Mouse (Mus musculus): Measurements from ENCODE around the gene Papln. TPM values are rescaled to one million over a fixed set of nuclear protein-coding genes. Genes with fewer than 3 reads are reported as not detected.
A peak's percentile ranks its signal among the peaks of the same experiment; 100 is the strongest.

Gene Papln
- polyA plus RNA-seq, 1 experiment from 2014 or later: 0.44 TPM

DNA sequence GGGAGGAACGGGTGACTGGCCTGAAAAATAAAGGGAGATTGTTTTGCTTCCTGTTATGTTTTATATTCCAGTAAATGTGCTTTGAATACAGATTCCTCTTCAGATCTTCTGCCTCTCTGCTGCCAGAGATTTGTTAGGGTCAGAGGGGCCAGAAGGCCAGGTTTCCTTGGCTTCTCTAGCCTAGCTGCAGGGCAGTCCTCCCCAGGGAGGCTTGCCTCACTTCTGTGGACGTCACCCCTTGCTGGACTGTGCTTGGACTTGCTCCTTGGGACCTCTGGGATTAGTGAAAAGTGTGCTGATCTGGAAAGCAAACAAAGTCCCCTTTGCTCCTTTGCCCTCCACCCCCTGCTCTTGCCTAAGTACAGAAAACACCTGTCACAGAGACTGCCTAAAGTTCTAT lies 31.6 kb downstream of the Papln start:
- H3K27ac ChIP-seq: no peak overlapping the region
- H3K4me1 ChIP-seq (replicated peaks; ENCODE audit: control insufficient read depth, insufficient read depth, low read length): no peaks in the 10 kb centered on the region
- peaks cover 50% of the 10 kb centered on the region for H3K36me3 ChIP-seq (replicated peaks; ENCODE audit: control insufficient read depth, insufficient read depth)
- H3K4me2 ChIP-seq (replicated peaks): no peak overlapping the region
- ATAC-seq (ENCODE audit: low FRiP score) (no peak), DNase-seq (ENCODE audit: low spot score) (no peak)
- H3K9ac ChIP-seq: no peak overlapping the region
- H3K9me3 ChIP-seq (ENCODE audit: control insufficient read depth, low read length): no peaks in the 10 kb centered on the region
- WGBS: 60% methylated on average over 2 of the region's 2 CpGs
- H3K4me3 ChIP-seq (replicated peaks; ENCODE audit: low read length): no peak overlapping the region
- no peaks in the 10 kb centered on the region for H3K27me3 ChIP-seq (ENCODE audit: control insufficient read depth, insufficient read depth, low read length)

DNA sequence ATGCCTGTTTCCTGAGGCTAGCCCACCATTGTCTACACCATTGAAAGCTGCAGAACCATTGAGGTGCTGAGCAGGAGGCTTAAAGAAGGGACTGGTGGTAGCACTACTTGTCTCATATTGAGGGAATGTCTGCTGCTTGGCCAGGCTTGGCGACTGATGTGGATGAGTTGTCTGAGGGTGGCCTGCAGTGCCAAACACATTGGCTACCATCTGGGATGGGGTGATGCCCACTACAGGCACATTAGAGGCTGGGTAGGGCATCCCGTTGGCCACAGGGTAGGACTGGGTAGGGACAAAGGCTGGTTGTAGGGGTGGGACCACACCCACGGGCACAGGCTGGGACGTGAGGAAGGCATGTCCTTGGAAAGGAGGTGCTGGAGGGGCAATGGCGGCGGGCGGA lies 32.2 kb downstream of the Papln start:
- H3K9ac ChIP-seq: no peak overlapping the region
- ATAC-seq (ENCODE audit: low FRiP score) (no peak), DNase-seq (ENCODE audit: low spot score) (no peak)
- H3K4me3 ChIP-seq (replicated peaks; ENCODE audit: low read length): no peak overlapping the region
- H3K9me3 ChIP-seq (ENCODE audit: control insufficient read depth, low read length): no peaks in the 10 kb centered on the region
- no peak overlapping the region for H3K27ac ChIP-seq
- peaks cover 56% of the 10 kb centered on the region for H3K36me3 ChIP-seq (replicated peaks; ENCODE audit: control insufficient read depth, insufficient read depth)
- WGBS: 90% methylated on average over 7 of the region's 7 CpGs
- H3K4me2 ChIP-seq (replicated peaks): no peak overlapping the region
- H3K27me3 ChIP-seq (ENCODE audit: control insufficient read depth, insufficient read depth, low read length): no peaks in the 10 kb centered on the region
- no peaks in the 10 kb centered on the region for H3K4me1 ChIP-seq (replicated peaks; ENCODE audit: control insufficient read depth, insufficient read depth, low read length)

DNA sequence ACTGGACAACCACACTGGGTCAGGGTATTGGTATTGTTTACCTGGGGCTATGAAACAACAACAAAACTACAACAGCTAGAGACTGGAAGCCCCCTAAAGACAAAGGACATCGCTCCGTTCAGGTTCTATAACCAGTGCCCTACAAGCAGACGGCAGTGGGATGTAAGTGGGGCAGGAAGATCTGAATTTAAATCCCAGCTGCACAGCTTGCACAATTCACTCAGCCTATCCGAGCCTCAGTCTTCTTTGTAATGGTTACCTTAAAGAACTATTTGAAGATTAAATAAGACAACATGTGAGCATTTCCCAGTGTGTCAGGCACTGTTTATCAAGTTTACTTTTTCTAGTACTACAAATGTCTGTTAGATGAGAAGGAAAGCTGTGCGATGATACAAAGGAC lies 34.9 kb downstream of the Papln start:
- no peaks in the 10 kb centered on the region for H3K9me3 ChIP-seq (ENCODE audit: control insufficient read depth, low read length)
- no peaks in the 10 kb centered on the region for H3K4me1 ChIP-seq (replicated peaks; ENCODE audit: control insufficient read depth, insufficient read depth, low read length)
- no peaks in the 10 kb centered on the region for H3K27me3 ChIP-seq (ENCODE audit: control insufficient read depth, insufficient read depth, low read length)
- H3K4me2 ChIP-seq (replicated peaks): no peak overlapping the region
- peaks cover 64% of the 10 kb centered on the region for H3K36me3 ChIP-seq (replicated peaks; ENCODE audit: control insufficient read depth, insufficient read depth)
- DNase-seq (ENCODE audit: low spot score) (no peak), ATAC-seq (ENCODE audit: low FRiP score) (no peak)
- no peak overlapping the region for H3K4me3 ChIP-seq (replicated peaks; ENCODE audit: low read length)
- H3K9ac ChIP-seq: no peak overlapping the region
- no peak overlapping the region for H3K27ac ChIP-seq
- WGBS: 87% methylated on average over 5 of the region's 5 CpGs

DNA sequence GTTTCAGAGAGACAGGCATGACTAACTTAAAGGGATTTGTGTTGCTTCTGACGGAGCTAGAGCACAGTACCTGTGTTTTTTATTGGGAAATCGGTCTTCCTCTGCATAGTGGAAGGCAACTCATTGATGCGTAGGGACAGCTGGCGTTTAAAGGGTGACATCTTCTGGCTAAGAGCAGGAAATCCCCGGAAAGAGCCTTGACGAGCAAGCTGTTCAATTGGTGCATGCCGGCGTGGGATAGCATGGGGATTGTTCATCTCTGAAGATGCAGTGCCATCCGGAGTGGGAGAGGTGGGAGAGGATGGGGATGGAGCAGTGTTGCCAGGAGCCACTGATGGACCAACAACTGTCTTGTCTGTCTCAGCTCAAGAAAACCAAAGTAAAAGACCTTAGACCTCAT lies 37.5 kb downstream of the Papln start:
- Histone ChIP-seq H3K4me2 (replicated peaks) (no peak overlapping the region), H3K9ac (no peak overlapping the region), H3K9me3 (ENCODE audit: control insufficient read depth, low read length) (0 out of 2 replicates have a peak, but pooled peaks cover 3% of the 10 kb centered on the region), H3K4me1 (replicated peaks; ENCODE audit: control insufficient read depth, insufficient read depth, low read length) (no peaks in the 10 kb centered on the region), H3K4me3 (replicated peaks; ENCODE audit: low read length) (no peak overlapping the region), H3K27me3 (ENCODE audit: control insufficient read depth, insufficient read depth, low read length) (no peaks in the 10 kb centered on the region), H3K36me3 (replicated peaks; ENCODE audit: control insufficient read depth, insufficient read depth) (peaks cover 68% of the 10 kb centered on the region), H3K27ac (no peak overlapping the region)
- WGBS: 45% methylated on average over 9 of the region's 9 CpGs
- ATAC-seq (ENCODE audit: low FRiP score) (peak; percentile 65; the same call in 1 of the 2 replicates), DNase-seq (ENCODE audit: low spot score) (peak; percentile 50)

DNA sequence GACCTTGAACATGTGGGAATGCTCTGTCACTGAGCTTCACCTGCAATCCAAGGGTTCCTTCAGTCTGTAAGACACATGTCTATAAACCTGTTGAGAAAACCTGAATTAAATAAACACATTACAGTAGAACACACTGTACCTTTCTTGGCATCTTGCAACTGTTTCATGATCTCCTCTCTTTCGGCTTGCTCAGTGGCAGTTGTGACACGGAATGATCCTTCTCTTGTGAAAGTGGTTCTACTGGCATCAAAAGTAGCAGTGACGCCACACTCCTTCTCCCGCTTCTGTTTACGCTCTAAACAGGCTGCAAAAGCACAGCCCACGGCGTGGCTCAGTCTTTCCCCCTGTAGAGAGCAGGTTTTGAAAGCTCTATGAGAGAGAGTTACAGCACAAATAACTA lies 40.2 kb downstream of the Papln start:
- Histone ChIP-seq H3K27me3 (ENCODE audit: control insufficient read depth, insufficient read depth, low read length) (no peaks in the 10 kb centered on the region), H3K4me1 (replicated peaks; ENCODE audit: control insufficient read depth, insufficient read depth, low read length) (no peaks in the 10 kb centered on the region), H3K9me3 (ENCODE audit: control insufficient read depth, low read length) (0 out of 2 replicates have a peak, but pooled peaks cover 8% of the 10 kb centered on the region), H3K9ac (no peak overlapping the region), H3K4me2 (replicated peaks) (no peak overlapping the region), H3K36me3 (replicated peaks; ENCODE audit: control insufficient read depth, insufficient read depth) (peaks cover 81% of the 10 kb centered on the region), H3K27ac (no peak overlapping the region), H3K4me3 (replicated peaks; ENCODE audit: low read length) (no peak overlapping the region)
- WGBS: 93% methylated on average over 7 of the region's 7 CpGs
- ATAC-seq (ENCODE audit: low FRiP score): no peak
- no peak for DNase-seq (ENCODE audit: low spot score)

DNA sequence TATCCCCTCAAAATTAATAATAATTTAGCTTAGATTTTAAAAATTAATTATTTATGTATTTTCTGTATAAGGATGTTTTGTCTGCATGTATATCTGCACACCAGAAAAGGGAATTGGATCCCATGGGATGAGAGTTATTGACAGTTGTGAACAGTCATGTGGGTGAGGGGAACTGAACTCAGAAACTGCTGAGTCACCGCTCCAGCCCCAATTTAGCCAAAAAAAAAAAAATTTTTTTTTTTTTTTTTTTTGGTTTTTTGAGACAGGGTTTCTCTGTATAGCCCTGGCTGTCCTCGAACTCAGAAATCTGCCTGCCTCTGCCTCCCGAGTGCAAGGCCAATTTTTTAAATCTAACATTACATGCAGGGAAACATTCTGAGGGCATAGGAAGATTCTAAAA lies 48.5 kb downstream of the Papln start:
- peaks cover 16% of the 10 kb centered on the region for H3K36me3 ChIP-seq (replicated peaks; ENCODE audit: control insufficient read depth, insufficient read depth)
- no peaks in the 10 kb centered on the region for H3K4me1 ChIP-seq (replicated peaks; ENCODE audit: control insufficient read depth, insufficient read depth, low read length)
- H3K9me3 ChIP-seq (ENCODE audit: control insufficient read depth, low read length): no peaks in the 10 kb centered on the region
- H3K4me3 ChIP-seq (replicated peaks; ENCODE audit: low read length): no peak overlapping the region
- H3K9ac ChIP-seq: no peak overlapping the region
- WGBS: 97% methylated on average over 3 of the region's 3 CpGs
- ATAC-seq (ENCODE audit: low FRiP score) (no peak), DNase-seq (ENCODE audit: low spot score) (no peak)
- no peak overlapping the region for H3K4me2 ChIP-seq (replicated peaks)
- H3K27me3 ChIP-seq (ENCODE audit: control insufficient read depth, insufficient read depth, low read length): no peaks in the 10 kb centered on the region
- H3K27ac ChIP-seq: no peak overlapping the region

DNA sequence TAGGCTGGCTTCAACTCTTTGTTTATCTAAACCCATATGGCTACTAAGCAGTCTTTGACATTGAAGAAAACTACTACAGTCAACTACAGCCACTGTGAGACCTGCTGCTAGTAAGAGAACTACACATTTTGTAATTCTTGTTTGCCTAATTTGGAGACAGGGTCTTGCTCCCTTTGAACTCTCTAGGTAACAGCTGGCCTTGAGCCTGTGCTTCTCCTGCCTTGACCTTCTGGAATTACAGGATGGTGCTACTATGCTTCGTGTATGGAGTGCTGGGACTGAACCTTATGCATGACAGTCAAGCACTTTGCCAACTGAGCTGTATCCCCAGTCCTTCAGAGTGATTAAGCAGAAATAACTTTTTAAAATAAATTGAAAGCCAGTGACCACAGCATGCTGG lies 53.2 kb downstream of the Papln start:
- 83% methylated on average over 1 of the region's 1 CpGs for WGBS
- H3K27me3 ChIP-seq (ENCODE audit: control insufficient read depth, insufficient read depth, low read length): no peaks in the 10 kb centered on the region
- no peak overlapping the region for H3K4me3 ChIP-seq (replicated peaks; ENCODE audit: low read length)
- no peak overlapping the region for H3K4me2 ChIP-seq (replicated peaks)
- DNase-seq (ENCODE audit: low spot score): no peak
- no peak for ATAC-seq (ENCODE audit: low FRiP score)
- no peaks in the 10 kb centered on the region for H3K4me1 ChIP-seq (replicated peaks; ENCODE audit: control insufficient read depth, insufficient read depth, low read length)
- H3K36me3 ChIP-seq (replicated peaks; ENCODE audit: control insufficient read depth, insufficient read depth): no peaks in the 10 kb centered on the region
- no peak overlapping the region for H3K9ac ChIP-seq
- no peaks in the 10 kb centered on the region for H3K9me3 ChIP-seq (ENCODE audit: control insufficient read depth, low read length)
- no peak overlapping the region for H3K27ac ChIP-seq

DNA sequence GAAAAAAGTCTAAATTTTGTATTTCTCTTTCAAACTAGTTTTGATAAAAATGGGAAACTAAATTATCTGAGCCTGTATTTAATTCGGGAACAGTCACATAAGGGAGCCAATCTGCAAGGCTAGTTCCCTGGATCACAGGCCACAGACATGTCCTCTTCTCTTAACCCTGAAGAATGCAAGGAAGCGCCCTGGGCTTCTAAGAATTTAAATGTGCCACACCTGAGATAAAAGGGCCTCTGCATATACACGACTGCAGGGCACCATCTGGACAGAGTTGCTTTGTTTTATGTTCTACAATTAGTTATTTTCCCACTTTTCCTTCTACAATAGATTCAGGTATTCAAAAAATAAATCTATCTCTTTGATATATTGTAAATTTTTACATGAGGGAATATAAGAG lies 67.0 kb downstream of the Papln start:
- Histone ChIP-seq H3K4me2 (replicated peaks) (no peak overlapping the region), H3K36me3 (replicated peaks; ENCODE audit: control insufficient read depth, insufficient read depth) (0 out of 2 replicates have a peak, but pooled peaks cover 14% of the 10 kb centered on the region), H3K27ac (no peak overlapping the region), H3K9me3 (ENCODE audit: control insufficient read depth, low read length) (no peaks in the 10 kb centered on the region), H3K4me1 (replicated peaks; ENCODE audit: control insufficient read depth, insufficient read depth, low read length) (no peaks in the 10 kb centered on the region), H3K27me3 (ENCODE audit: control insufficient read depth, insufficient read depth, low read length) (no peaks in the 10 kb centered on the region), H3K4me3 (replicated peaks; ENCODE audit: low read length) (no peak overlapping the region), H3K9ac (no peak overlapping the region)
- no peak for ATAC-seq (ENCODE audit: low FRiP score)
- DNase-seq (ENCODE audit: low spot score): no peak
- WGBS: 95% methylated on average over 3 of the region's 3 CpGs

DNA sequence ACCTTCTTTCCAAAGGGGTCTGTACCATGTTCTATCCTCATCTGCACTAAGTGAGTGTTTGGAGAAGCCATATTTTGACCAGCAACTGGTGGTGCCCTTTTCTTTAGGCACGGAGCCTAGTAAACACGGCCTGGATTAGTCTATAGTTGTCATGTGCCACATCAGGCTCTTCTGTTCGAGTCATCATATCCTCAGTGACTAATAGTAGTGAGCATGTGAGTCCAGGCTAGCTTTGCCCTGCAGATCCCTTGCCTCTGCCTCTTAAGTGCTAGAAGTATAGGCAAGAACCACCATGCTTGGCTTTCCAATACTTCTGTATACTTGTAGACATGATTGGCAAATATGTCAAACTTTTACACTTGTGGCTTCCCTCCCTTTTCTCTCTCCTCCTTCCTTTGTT lies 70.5 kb downstream of the Papln start:
- H3K9ac ChIP-seq: no peak overlapping the region
- no peaks in the 10 kb centered on the region for H3K9me3 ChIP-seq (ENCODE audit: control insufficient read depth, low read length)
- no peaks in the 10 kb centered on the region for H3K27me3 ChIP-seq (ENCODE audit: control insufficient read depth, insufficient read depth, low read length)
- ATAC-seq (ENCODE audit: low FRiP score): no peak
- no peak overlapping the region for H3K4me3 ChIP-seq (replicated peaks; ENCODE audit: low read length)
- 97% methylated on average over 3 of the region's 3 CpGs for WGBS
- peaks cover 28% of the 10 kb centered on the region; the same call in 1 of the 2 replicates for H3K36me3 ChIP-seq (replicated peaks; ENCODE audit: control insufficient read depth, insufficient read depth)
- H3K27ac ChIP-seq: no peak overlapping the region
- H3K4me2 ChIP-seq (replicated peaks): no peak overlapping the region
- no peak for DNase-seq (ENCODE audit: low spot score)
- H3K4me1 ChIP-seq (replicated peaks; ENCODE audit: control insufficient read depth, insufficient read depth, low read length): no peaks in the 10 kb centered on the region
